Mouse (Mus musculus): ENCODE results near the gene Mdfi. TPM values are rescaled to one million over a fixed set of nuclear protein-coding genes. Genes with fewer than 3 reads are reported as not detected.

The Mdfi gene
- total RNA-seq, 2 experiments from 2014 or later, result 0.64 TPM; not detected in 1

- DNase-seq (ENCODE audit: low spot score), result no peak
Measured at GRCm38 (mm10) chr17:47766407-47767043, 68.0 kb downstream of the Mdfi start.

GRCm38 (mm10) chr17:47765986-47766385 lies 68.5 kb downstream of the Mdfi start:
- no peak for DNase-seq (ENCODE audit: low spot score)

Other genes with a start within 250 kb of the Mdfi start
- gene Bysl, start 223.2 kb downstream of the Mdfi start, total RNA-seq (2021), result 10 to 100 TPM; 13.9 to 15.3 TPM
- 10 to 100 TPM; 14.7 to 15.4 TPM for gene Med20, start 223.1 kb downstream of the Mdfi start, total RNA-seq (2021)
- 1 to 10 TPM; 1.6 to 2.6 TPM for gene Gm20517, start 223.1 kb downstream of the Mdfi start, total RNA-seq (2021)
- gene Usp49, start 204.0 kb downstream of the Mdfi start, total RNA-seq (2021), result 1 to 10 TPM; 3.0 to 3.5 TPM
- 100 to 1,000 TPM; 121 to 123 TPM for gene Tomm6, start 146.3 kb downstream of the Mdfi start, total RNA-seq (2021)
- gene Frs3, start 145.7 kb downstream of the Mdfi start, total RNA-seq (2021), result 1 to 10 TPM; 6.8 to 7.2 TPM
- gene Gm21981, start 140.2 kb downstream of the Mdfi start, total RNA-seq (2021), result under 1 TPM; 0.28 to 0.59 TPM
- 1 to 10 TPM; 2.3 to 2.6 TPM for gene Prickle4, start 140.0 kb downstream of the Mdfi start, total RNA-seq (2021)
- not detected for gene Pgc, start 107.8 kb downstream of the Mdfi start, total RNA-seq (2021)
- gene Tfeb, start 97.7 kb downstream of the Mdfi start, total RNA-seq (2021), result 100 to 1,000 TPM in 1 of 2 experiments, 10 to 100 TPM in 1; 93.6 to 108 TPM
- gene Foxp4, start 90.0 kb upstream of the Mdfi start, total RNA-seq (2021), result 1 to 10 TPM; 7.5 TPM
- not detected for gene 1700122O11Rik, start 203.6 kb upstream of the Mdfi start, total RNA-seq (2021)